Mouse (Mus musculus): Measurements from ENCODE around the gene Prmt3. TPM values are rescaled to one million over a fixed set of nuclear protein-coding genes. Genes with fewer than 3 reads are reported as not detected.

The Prmt3 gene
- polyA plus RNA-seq, 1 experiment: not detected

DNA sequence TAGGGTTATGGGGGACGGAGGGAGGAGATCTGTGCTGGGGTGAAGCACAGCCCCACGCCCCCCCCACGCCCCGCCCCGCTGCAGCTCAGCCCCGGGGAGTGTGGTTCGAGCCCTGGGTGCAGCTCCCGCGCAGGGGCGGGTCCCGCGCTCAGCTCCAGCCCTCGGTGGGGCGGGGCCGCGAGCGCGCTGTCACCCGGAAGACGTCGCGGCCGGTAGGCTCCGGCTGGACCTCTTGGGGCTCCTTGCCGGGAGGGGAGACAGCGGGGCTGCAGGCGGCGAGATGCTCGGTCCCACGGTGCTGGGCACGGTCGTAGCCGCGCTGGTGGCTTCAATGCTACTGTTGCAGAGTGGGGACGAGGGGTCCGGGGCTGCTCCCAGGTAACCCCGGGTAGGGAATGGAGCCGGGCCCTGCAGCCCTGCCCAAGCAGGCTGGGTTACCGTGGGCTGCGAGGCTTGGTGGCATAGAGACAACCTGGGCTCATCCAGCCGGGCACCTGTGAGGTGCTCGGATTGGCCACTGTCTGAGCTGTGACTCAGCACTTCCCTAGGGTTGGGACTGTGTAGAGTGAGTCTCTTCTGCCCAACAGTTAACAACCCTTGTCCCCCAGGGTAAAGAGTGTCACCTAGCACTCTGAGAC lies 19.1 kb upstream of the Prmt3 start, which contains the start of gene Htatip2:
TSS of gene Htatip2 (plus strand) at position 182 of the 638 bp plus-strand sequence.
- no peak for TF ChIP-seq CTCF (IDR thresholded peaks at IDR 0.05; ENCODE audit: insufficient read depth, low read depth, low read length)
- TF ChIP-seq POLR2A (IDR thresholded peaks at IDR 0.05; ENCODE audit: insufficient read depth, low read depth, low read length): no peak
- Histone ChIP-seq H3K4me1 (ENCODE audit: control insufficient read depth, insufficient read depth, low read length) (peaks cover 13% of the 10 kb centered on the region), H3K4me3 (ENCODE audit: insufficient read depth, low read depth, low read length) (peak within 1 kb of the TSS; percentile 44), H3K27ac (ENCODE audit: insufficient read depth, low read depth, low read length) (no peak within 1 kb of the TSS)
- WGBS: 4% methylated on average over 41 of the region's 42 CpGs

- 27% methylated on average over 13 of the region's 13 CpGs for WGBS
- Histone ChIP-seq H3K4me3 (ENCODE audit: insufficient read depth, low read depth, low read length) (no peak overlapping the region), H3K4me1 (ENCODE audit: control insufficient read depth, insufficient read depth, low read length) (peaks cover 13% of the 10 kb centered on the region), H3K27ac (ENCODE audit: insufficient read depth, low read depth, low read length) (peak overlapping the region; percentile 58)
- TF ChIP-seq POLR2A (IDR thresholded peaks at IDR 0.05; ENCODE audit: insufficient read depth, low read depth, low read length) (no peak), CTCF (IDR thresholded peaks at IDR 0.05; ENCODE audit: insufficient read depth, low read depth, low read length) (no peak)
Measured at GRCm38 (mm10) chr7:49762605-49763004, 15.5 kb upstream of the Prmt3 start.

- no peak for TF ChIP-seq POLR2A (IDR thresholded peaks at IDR 0.05; ENCODE audit: insufficient read depth, low read depth, low read length)
- no peak for TF ChIP-seq CTCF (IDR thresholded peaks at IDR 0.05; ENCODE audit: insufficient read depth, low read depth, low read length)
- Histone ChIP-seq H3K4me3 (ENCODE audit: insufficient read depth, low read depth, low read length) (no peak overlapping the region), H3K27ac (ENCODE audit: insufficient read depth, low read depth, low read length) (0 out of 2 replicates have a peak overlapping the region, but pooled peaks have one; percentile 29), H3K4me1 (ENCODE audit: control insufficient read depth, insufficient read depth, low read length) (peaks cover 10% of the 10 kb centered on the region)
- WGBS: 79% methylated on average over 10 of the region's 10 CpGs
Measured at GRCm38 (mm10) chr7:49764011-49764716, 14.0 kb upstream of the Prmt3 start.

DNA sequence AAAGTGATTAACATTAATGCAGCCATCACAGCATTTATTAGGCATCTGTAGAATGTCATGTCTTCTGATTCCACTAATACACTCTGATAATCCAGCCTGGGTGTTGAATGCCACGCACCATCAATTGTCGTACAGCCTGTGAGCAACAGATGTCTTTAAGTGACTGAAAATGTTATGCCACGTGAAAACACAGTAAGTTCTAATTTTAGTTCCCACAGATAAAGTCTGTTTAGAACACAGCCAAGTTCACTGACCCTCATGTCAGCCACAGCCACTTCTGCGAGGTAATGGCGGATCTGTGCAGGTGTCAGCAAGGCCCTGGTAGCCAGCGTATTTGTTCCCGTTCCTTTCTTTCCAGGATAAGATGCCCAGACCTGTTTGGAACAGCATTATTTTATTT lies 12.0 kb upstream of the Prmt3 start:
- WGBS: 95% methylated on average over 7 of the region's 7 CpGs
- Histone ChIP-seq H3K4me1 (ENCODE audit: control insufficient read depth, insufficient read depth, low read length) (peaks cover 8% of the 10 kb centered on the region), H3K27ac (ENCODE audit: insufficient read depth, low read depth, low read length) (no peak overlapping the region), H3K4me3 (ENCODE audit: insufficient read depth, low read depth, low read length) (no peak overlapping the region)
- no peak for TF ChIP-seq POLR2A (IDR thresholded peaks at IDR 0.05; ENCODE audit: insufficient read depth, low read depth, low read length)
- no peak for TF ChIP-seq CTCF (IDR thresholded peaks at IDR 0.05; ENCODE audit: insufficient read depth, low read depth, low read length)

DNA sequence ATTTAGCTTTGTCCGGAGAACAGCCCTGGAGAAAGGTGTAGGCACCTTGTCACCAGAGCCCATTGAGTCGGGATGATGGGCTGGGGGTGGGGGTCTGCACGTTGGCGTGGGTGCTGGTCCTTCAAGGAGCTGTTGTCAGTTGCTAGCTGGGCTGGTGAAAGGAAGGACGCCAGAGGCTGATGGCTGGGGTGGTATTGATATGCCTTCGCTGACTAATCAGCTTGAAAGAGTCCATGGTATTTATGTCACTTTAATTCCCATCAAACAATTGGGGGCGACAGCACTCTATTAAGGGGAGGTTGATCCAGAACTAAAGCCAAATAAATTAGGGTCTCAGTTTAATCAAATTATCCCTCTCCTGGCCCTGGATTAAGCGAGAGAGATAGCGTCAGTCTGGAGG lies 9.6 kb upstream of the Prmt3 start:
- H3K4me1 ChIP-seq (ENCODE audit: control insufficient read depth, insufficient read depth, low read length): no peaks in the 10 kb centered on the region
- 30% methylated on average over 9 of the region's 9 CpGs for WGBS
- TF ChIP-seq CTCF (IDR thresholded peaks at IDR 0.05; ENCODE audit: insufficient read depth, low read depth, low read length) (no peak), POLR2A (IDR thresholded peaks at IDR 0.05; ENCODE audit: insufficient read depth, low read depth, low read length) (no peak)
- H3K4me3 ChIP-seq (ENCODE audit: insufficient read depth, low read depth, low read length): no peak overlapping the region
- H3K27ac ChIP-seq (ENCODE audit: insufficient read depth, low read depth, low read length): no peak overlapping the region

DNA sequence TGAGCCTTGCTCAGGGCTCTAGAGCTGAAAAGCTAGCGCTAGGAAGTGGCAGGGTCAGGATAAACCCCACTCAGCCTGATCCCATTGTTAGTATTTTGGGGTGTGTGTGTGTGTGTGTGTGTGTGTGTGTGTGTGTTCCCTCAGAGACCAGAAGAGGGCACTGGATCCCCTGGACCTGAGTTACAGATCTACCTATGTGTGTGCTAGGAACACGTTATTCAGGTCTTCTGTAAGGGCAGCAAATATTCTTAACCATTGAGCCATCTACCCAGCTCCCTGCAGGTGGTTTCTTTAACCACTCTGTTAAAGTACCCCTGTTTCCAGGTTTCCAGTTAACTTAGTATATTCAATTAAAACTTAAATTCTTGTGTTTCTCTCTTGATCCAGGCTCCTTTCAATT lies 3.8 kb upstream of the Prmt3 start:
- 94% methylated on average over 2 of the region's 2 CpGs for WGBS
- H3K4me1 ChIP-seq (ENCODE audit: control insufficient read depth, insufficient read depth, low read length): peaks cover 3% of the 10 kb centered on the region
- TF ChIP-seq CTCF (IDR thresholded peaks at IDR 0.05; ENCODE audit: insufficient read depth, low read depth, low read length): no peak
- TF ChIP-seq POLR2A (IDR thresholded peaks at IDR 0.05; ENCODE audit: insufficient read depth, low read depth, low read length): no peak
- H3K4me3 ChIP-seq (ENCODE audit: insufficient read depth, low read depth, low read length): no peak overlapping the region
- H3K27ac ChIP-seq (ENCODE audit: insufficient read depth, low read depth, low read length): no peak overlapping the region

- Histone ChIP-seq H3K4me1 (ENCODE audit: control insufficient read depth, insufficient read depth, low read length) (peaks cover 6% of the 10 kb centered on the region), H3K4me3 (ENCODE audit: insufficient read depth, low read depth, low read length) (no peak overlapping the region), H3K27ac (ENCODE audit: insufficient read depth, low read depth, low read length) (no peak overlapping the region)
- WGBS: 48% methylated on average over 3 of the region's 3 CpGs
- no peak for TF ChIP-seq CTCF (IDR thresholded peaks at IDR 0.05; ENCODE audit: insufficient read depth, low read depth, low read length)
- no peak for TF ChIP-seq POLR2A (IDR thresholded peaks at IDR 0.05; ENCODE audit: insufficient read depth, low read depth, low read length)
Measured at GRCm38 (mm10) chr7:49777585-49777984, 561 bp upstream of the Prmt3 start.

DNA sequence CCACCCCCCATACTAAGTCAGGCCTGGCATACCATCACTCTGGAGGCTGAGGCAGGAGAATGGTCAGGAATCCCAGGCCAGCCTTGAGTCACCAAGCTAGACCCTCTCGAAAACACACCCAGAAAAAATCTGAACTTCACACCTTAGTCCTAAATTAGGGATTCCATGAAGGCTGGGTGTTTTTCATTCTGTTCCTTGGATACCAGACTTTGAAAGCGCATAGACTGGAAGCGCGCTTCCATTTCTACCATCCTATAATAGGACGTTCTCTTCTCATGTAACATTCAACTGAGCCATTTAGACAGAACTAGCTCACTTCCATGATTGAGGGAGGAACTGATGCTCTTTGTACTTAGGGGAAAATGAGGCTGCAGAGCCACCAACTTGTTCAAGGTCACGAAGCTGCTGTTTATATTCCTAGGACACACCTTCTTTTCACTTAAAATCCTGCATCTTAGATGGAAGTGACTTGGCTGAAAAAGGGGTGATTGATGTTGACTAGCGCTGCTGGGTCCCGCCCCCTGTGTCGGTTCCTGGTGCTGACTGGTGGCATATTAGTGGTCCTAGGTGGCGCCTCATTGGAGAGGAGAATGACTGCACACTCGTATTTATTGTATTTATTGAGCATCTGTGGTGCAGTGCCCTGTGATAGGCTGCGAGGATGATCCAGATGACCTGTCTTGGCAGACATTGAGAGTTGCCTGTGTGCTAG lies 914 bp downstream of the Prmt3 start:
- WGBS: 44% methylated on average over 12 of the region's 12 CpGs
- Histone ChIP-seq H3K4me1 (ENCODE audit: control insufficient read depth, insufficient read depth, low read length) (peaks cover 6% of the 10 kb centered on the region), H3K27ac (ENCODE audit: insufficient read depth, low read depth, low read length) (peak overlapping the region; percentile 23; the same call in 1 of the 2 replicates), H3K4me3 (ENCODE audit: insufficient read depth, low read depth, low read length) (peak overlapping the region; percentile 87)
- TF ChIP-seq CTCF (IDR thresholded peaks at IDR 0.05; ENCODE audit: insufficient read depth, low read depth, low read length) (no peak), POLR2A (IDR thresholded peaks at IDR 0.05; ENCODE audit: insufficient read depth, low read depth, low read length) (no peak)

- no peak overlapping the region for H3K27ac ChIP-seq (ENCODE audit: insufficient read depth, low read depth, low read length)
- TF ChIP-seq POLR2A (IDR thresholded peaks at IDR 0.05; ENCODE audit: insufficient read depth, low read depth, low read length): no peak
- no peak for TF ChIP-seq CTCF (IDR thresholded peaks at IDR 0.05; ENCODE audit: insufficient read depth, low read depth, low read length)
- 95% methylated on average over 2 of the region's 2 CpGs for WGBS
- H3K4me1 ChIP-seq (ENCODE audit: control insufficient read depth, insufficient read depth, low read length): peaks cover 6% of the 10 kb centered on the region
- no peak overlapping the region for H3K4me3 ChIP-seq (ENCODE audit: insufficient read depth, low read depth, low read length)
Measured at GRCm38 (mm10) chr7:49783017-49783416, 4.9 kb downstream of the Prmt3 start.

Measured in olfactory bulb, adult 2 months (tissue).